Mouse (Mus musculus) urinary bladder, postnatal 36 days (tissue): Measurements from ENCODE around the gene Abraxas2.

ENCODE experiments used
- DNase-seq, 2 experiments: peaks; one replicate each; pipeline ENCODE4 v3.0.0; 2022; ENCODE audit warnings: low spot score in 2 of 2, mixed read lengths in 1 of 2

Abraxas2 gene

GRCm38 (mm10) chr7:132859042-132859958 is at the start of gene Abraxas2:
Abraxas2 (plus strand) TSS chr7:132859225.
- DNase-seq = peak; percentile 90 to 92

GRCm38 (mm10) chr7:132809721-132810120 is 49.3 kb upstream of the Abraxas2 start:
- no peak for DNase-seq

- peak in 1 of 2 experiments; percentile 55 for DNase-seq
Observed at GRCm38 (mm10) chr7:132810368-132810767, 48.7 kb upstream of the Abraxas2 start.

- peak; percentile 85 to 90 for DNase-seq
Observed at GRCm38 (mm10) chr7:132810879-132811278, 48.1 kb upstream of the Abraxas2 start.

GRCm38 (mm10) chr7:132811716-132812618 is 47.1 kb upstream of the Abraxas2 start:
- DNase-seq = no peak

GRCm38 (mm10) chr7:132812619-132813415 is 46.2 kb upstream of the Abraxas2 start:
- DNase-seq = peak; percentile 53 to 56

- peak; percentile 60 to 71 for DNase-seq
Observed at GRCm38 (mm10) chr7:132813416-132814088, 45.5 kb upstream of the Abraxas2 start, which contains the start of gene Fam53b. Fam53b (minus strand) TSS chr7:132813886.

- no peak for DNase-seq
Observed at GRCm38 (mm10) chr7:132814089-132814450, 45.0 kb upstream of the Abraxas2 start.

GRCm38 (mm10) chr7:132815081-132815480 is 43.9 kb upstream of the Abraxas2 start:
- DNase-seq = no peak

GRCm38 (mm10) chr7:132816528-132816927 is 42.5 kb upstream of the Abraxas2 start:
- DNase-seq = no peak

- no peak for DNase-seq
Observed at GRCm38 (mm10) chr7:132817056-132817455, 42.0 kb upstream of the Abraxas2 start.

- no peak for DNase-seq
Observed at GRCm38 (mm10) chr7:132820692-132821091, 38.3 kb upstream of the Abraxas2 start.

GRCm38 (mm10) chr7:132823832-132824231 is 35.2 kb upstream of the Abraxas2 start:
- DNase-seq = no peak

- no peak for DNase-seq
Observed at GRCm38 (mm10) chr7:132824346-132825022, 34.5 kb upstream of the Abraxas2 start.

GRCm38 (mm10) chr7:132830955-132831354 is 28.1 kb upstream of the Abraxas2 start:
- DNase-seq = no peak

- DNase-seq = no peak
Observed at GRCm38 (mm10) chr7:132841287-132841686, 17.7 kb upstream of the Abraxas2 start.

- DNase-seq = no peak
Observed at GRCm38 (mm10) chr7:132842455-132842854, 16.6 kb upstream of the Abraxas2 start.

GRCm38 (mm10) chr7:132843152-132843551 is 15.9 kb upstream of the Abraxas2 start:
- no peak for DNase-seq

- DNase-seq = peak; percentile 75 to 77
Observed at GRCm38 (mm10) chr7:132852173-132852844, 6.7 kb upstream of the Abraxas2 start, which contains the start of gene Eef1akmt2. Eef1akmt2 (minus strand) TSS chr7:132852673.

- DNase-seq = no peak
Observed at GRCm38 (mm10) chr7:132853361-132853760, 5.7 kb upstream of the Abraxas2 start.
